Mouse (Mus musculus) right cerebral cortex, adult 2 months (tissue): ENCODE data around the gene Ambra1.

Experiments
- DNase-seq, 2 experiments: peaks; one replicate each; pipeline ENCODE4 v3.0.0; 2021 to 2022; ENCODE audit warnings: low spot score in 2 of 2

The Ambra1 gene

DNA sequence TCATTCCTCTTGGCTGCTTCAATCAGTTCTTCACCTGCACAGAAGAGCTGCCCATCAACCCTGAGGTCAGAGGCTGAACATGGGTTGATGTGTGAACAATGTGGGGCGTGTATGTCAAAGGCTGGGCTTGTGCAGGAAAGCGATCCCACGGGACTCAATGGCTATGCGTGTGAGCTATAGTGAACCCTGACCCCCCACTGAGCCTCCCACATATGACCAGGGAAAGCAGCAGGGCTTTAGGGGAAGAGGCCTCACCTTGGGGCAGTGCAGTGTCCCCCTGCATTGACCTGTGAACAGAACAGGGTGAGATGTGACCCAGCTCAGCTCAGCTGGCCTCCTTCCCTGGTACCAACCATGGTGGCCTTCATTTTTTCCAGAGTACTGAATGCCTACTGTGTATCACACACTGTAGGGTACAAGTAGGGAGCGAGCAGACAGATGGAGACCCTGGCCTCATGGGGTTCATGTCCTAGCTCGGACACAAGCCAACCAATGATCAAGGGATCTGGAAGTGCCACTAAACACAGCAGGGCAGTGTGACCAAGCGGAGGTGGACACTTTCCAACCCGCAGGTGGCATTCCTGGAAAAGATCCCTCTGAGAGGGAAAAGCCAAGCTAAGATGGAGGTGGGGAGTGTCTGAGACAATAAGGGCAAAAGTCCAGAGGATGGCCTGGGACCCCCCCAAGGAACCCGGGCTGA lies 205.0 kb downstream of the Ambra1 start:
- DNase-seq: no peak

DNA sequence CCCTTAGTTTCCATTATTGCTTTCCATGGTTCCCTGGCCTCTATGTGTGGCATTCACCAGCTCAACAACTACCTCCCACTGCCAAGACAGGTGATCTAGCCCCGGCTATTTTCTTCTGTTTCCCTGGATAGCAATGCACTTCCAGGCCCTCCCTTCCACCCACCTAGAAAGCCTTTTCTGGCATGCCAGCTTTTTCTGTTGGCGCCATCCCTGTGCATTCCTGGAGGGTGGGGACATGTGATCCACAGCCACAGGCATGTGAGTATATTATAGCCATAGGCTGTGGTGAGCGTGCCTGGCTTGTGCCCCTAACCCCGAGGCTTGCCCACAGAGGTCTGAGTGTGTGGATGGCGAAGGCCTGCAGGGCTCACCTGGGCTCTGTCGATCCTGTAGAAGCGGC lies 206.2 kb downstream of the Ambra1 start:
- peak in 1 of 2 experiments; percentile 68 for DNase-seq

DNA sequence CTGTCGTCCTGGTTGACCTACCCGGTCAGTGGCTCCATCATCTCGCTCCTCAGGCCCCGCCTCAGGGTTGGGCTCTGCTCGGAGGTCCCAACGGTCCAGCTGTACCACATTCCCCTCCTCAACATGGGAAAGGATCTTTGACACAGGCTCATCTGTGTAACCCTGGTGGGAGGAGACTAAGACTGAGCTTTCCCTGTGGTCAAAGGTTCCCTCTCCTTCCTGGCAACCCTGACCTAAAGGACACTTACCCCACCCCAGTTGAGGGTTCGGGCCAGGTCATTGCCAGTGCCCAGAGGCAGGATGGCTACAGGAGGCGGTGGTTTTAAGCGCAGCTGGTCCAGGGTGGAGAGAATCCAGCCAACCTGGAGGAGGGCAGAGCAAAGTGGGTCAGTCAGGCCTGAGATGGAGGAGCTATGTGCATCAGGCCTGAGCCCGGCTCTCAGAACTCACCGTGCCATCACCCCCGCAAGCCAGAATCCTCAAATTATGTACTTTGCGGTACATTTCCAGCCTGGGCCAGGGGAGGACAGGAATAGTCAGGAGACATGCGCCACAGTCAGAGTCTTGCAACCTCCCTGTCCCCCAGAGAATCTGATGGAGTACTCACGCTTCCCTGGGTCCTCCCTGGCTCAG lies 209.5 kb downstream of the Ambra1 start:
- DNase-seq: no peak

DNA sequence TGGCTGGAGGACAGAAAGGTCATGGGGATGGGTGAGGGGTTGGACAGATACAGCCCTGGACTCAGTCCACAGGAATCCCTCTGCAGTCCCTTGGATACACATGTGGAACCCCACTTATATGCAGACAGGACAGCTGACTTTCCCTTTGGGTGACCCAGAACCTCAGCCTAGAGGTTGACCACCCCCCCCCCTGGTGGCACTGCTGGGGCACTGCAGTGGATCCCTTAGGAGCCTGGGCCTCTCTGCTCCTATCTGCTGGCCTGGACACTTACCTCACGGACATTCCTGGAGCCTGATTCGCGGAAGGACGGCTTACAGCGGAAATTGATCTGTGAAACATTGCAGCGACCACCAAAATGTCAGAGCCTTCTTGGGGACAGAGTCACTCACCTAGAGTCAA lies 212.4 kb downstream of the Ambra1 start:
- no peak for DNase-seq

DNA sequence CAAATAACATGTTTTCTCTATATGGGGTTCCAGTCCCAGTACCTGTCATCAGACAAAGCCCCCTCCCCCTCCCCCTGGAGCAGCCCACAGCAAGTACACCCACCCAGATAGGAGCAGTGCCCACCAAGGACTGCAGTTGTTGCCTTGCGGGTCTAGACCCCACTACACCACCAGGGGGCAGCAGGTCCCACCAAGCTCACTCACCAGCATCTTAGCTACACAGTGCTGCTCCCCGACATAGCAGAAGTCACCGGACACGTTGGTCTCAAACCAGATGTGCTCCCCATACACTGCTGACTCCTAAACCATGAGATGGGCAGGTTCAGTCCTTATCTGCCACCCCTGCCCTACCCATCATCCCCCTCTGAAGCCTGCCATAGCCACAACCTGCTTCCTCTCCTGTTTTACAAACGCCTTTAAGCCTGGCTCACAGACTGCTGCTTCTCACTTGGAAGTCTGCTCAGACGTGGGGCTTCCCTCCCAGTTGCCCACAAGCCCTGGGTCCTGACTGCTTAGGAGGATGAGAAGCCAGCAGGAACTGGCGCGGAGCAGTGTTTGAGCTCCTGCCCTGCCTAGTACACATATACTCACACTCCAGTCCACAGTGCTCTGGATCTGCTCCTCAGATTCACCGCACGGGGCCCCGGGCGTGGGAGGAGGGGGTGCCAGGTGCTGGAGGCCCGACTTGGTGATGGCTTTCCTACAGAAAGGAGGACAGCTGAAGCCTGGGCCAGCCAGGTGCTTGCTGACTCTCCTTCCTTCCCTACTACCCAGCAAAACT lies 214.4 kb downstream of the Ambra1 start:
- peak; percentile 84 to 86 for DNase-seq

DNA sequence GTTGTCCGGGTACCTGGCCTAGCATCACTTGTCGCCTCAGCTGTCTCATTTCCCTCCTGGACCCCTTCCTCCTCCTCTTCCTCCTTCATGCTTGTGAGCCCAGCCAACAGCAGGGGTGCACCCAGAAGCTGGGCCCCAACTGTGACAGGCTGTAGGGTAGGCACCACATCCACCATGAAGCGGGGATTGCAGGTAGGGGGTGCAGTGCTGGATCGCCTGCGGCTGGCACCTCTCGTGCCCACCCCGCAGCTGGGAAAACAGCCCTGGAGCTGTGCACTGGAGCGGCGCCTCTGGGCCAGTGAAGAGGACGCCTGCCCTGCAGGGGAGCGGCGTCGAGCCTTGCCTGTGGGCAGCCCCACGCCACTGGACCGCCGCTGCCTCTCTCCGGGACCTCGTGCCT lies 215.5 kb downstream of the Ambra1 start, which contains the start of gene Gm9821:
Gene Gm9821, plus strand, starts transcription at position 221 of the 400 bp plus-strand sequence.
- no peak for DNase-seq

GRCm38 (mm10) chr2:91946836-91947235 lies 216.9 kb downstream of the Ambra1 start:
- no peak for DNase-seq

GRCm38 (mm10) chr2:91947397-91948150 lies 217.6 kb downstream of the Ambra1 start:
- no peak for DNase-seq

DNA sequence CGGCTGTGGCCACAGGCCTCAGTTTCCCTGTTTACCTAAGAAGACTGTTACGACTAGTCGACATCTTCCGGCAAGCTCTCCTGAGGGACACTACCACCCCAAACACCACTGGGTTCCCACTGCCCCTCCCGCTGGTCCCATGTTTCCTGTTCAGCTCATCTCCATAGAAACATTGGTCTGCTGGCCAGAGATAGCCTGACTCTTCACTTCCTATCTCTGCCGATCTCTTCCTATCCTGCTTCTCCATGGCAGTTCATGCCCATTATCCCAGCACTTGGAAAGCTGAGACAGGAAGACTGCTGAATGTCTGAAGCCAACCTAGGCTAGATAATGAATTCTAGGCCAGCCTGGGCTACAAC lies 218.2 kb downstream of the Ambra1 start:
- DNase-seq: no peak

DNA sequence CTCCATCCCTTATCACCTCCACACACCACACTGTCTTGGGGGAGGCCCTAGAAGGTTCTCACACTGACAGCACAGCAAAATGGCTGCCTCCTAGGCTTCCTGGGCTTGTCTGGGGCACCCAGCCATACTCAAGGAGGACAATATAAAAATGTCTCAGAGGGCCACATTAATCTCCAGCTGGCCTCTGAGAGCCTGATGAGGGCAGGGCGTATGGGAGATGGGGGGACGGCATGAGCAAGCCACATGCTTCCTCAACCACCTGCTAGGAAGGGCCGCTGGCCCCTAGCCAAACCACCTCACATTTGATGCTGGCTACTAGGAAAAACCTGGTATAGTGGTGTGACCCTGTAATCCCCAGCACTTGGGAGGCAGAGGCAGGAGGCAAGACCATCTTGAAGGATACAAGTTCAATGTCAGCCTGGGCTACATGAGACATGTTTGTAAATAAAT lies 218.9 kb downstream of the Ambra1 start:
- no peak for DNase-seq

- no peak for DNase-seq
Measured at GRCm38 (mm10) chr2:91949411-91950274, 219.7 kb downstream of the Ambra1 start.

GRCm38 (mm10) chr2:91950275-91951085 lies 220.5 kb downstream of the Ambra1 start:
- DNase-seq: no peak

- no peak for DNase-seq
Measured at GRCm38 (mm10) chr2:91953825-91954224, 223.9 kb downstream of the Ambra1 start.

- no peak for DNase-seq
Measured at GRCm38 (mm10) chr2:91955121-91955591, 225.2 kb downstream of the Ambra1 start.

GRCm38 (mm10) chr2:91955875-91956274 lies 225.9 kb downstream of the Ambra1 start:
- DNase-seq: no peak

GRCm38 (mm10) chr2:91957096-91957495 lies 227.2 kb downstream of the Ambra1 start:
- DNase-seq: peak; percentile 89 to 93

DNA sequence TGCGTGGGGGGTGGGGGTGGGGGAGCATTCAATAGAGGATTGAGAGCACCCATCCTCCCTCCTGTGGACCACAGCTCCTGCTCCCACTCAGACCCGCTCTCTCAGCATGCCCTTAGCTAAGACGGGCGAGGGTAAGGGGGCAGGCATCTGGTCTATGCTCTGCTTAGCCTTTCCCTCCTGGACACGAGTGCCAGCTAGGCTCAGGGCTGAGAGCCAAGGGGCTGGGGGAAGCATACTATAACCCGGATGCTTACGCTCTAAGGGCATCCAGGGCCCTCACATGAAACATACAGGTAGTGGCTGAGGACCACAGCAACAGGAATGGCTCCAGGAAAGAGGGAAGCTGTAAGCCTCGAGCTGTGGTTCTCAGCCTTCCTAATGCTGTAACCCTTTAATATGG lies 228.1 kb downstream of the Ambra1 start:
- DNase-seq: no peak

GRCm38 (mm10) chr2:91958701-91959457 lies 228.9 kb downstream of the Ambra1 start:
- DNase-seq: peak; percentile 56 to 62
